Mouse (Mus musculus) midbrain, embryonic 11.5 days (tissue): ENCODE data around the gene Samd1. TPM values are rescaled to one million over a fixed set of nuclear protein-coding genes. Genes with fewer than 3 reads are reported as not detected.
A peak's percentile ranks its signal among the peaks of the same experiment; 100 is the strongest.

Experiments
- microRNA counts: library from miRNA; unstranded; fragments of <30 nt; microRNA quantifications from one replicate; lab custom pipeline; 2015
- microRNA-seq: library from miRNA; unstranded; fragments of <30 nt; microRNA quantifications from one replicate; pipeline ENCODE4, GENCODE M21; 2017
- polyA plus RNA-seq: library from polyadenylated mRNA; unstranded; fragments of >200 nt; fragmentation: Nextera tagmentation; extraction: Ambion mirVana; gene quantifications from 2 replicates; pipeline ENCODE4 v1.2.1, GENCODE M21; 2014

Gene Samd1
- polyA plus RNA-seq, 1 experiment from 2014 or later, result 12.8 TPM

MicroRNAs within 50 kb of the gene (microRNA counts, 519-probe panel; counts per million panel counts)
- not detected for microRNA mmu-miR-1199 (lab: Ali Mortazavi, UCI)

Small RNA genes within 50 kb of the gene (microRNA-seq; reads per million reads assigned to microRNA genes)
- gene Mir1199, result 1.7 reads per million
- 2.5 reads per million, percentile 9 among the genes with 10 or more reads in this experiment for gene Mir8111

Other genes starting within 250 kb of the Samd1 start
- 13.7 and 16.4 TPM in 2 replicates for gene Adgrl1, start 97.6 kb upstream of the Samd1 start, polyA plus RNA-seq
- gene Gm10644, start 42.5 kb upstream of the Samd1 start, polyA plus RNA-seq, result 0.61 and 0.81 TPM in 2 replicates
- gene Asf1b, start 42.2 kb upstream of the Samd1 start, polyA plus RNA-seq, result 92.5 and 96.5 TPM in 2 replicates
- gene Prkaca, start 24.7 kb upstream of the Samd1 start, polyA plus RNA-seq, result 139 and 156 TPM in 2 replicates
- gene 1700067K01Rik, start 3.8 kb downstream of the Samd1 start, polyA plus RNA-seq, result 0.33 and 0.56 TPM in 2 replicates
- not detected in 2 replicates for gene 2210011C24Rik, start 14.5 kb downstream of the Samd1 start, polyA plus RNA-seq
- 2.0 and 2.2 TPM in 2 replicates for gene Palm3, start 23.8 kb downstream of the Samd1 start, polyA plus RNA-seq
- gene Il27ra, start 44.9 kb downstream of the Samd1 start, polyA plus RNA-seq, result 0.23 TPM in 2 replicates
- gene Rln3, start 47.3 kb downstream of the Samd1 start, polyA plus RNA-seq, result not detected in 2 replicates
- 2.2 and 2.4 TPM in 2 replicates for gene Gm10643, start 67.5 kb downstream of the Samd1 start, polyA plus RNA-seq
- 6.0 and 7.8 TPM in 2 replicates for gene Rfx1, start 69.2 kb downstream of the Samd1 start, polyA plus RNA-seq
- 12.2 and 14.3 TPM in 2 replicates for gene Dcaf15, start 107.1 kb downstream of the Samd1 start, polyA plus RNA-seq
- 0.25 and 0.32 TPM in 2 replicates for gene Podnl1, start 128.3 kb downstream of the Samd1 start, polyA plus RNA-seq
- gene Cc2d1a, start 150.3 kb downstream of the Samd1 start, polyA plus RNA-seq, result 7.6 and 8.9 TPM in 2 replicates
- gene 4930432K21Rik, start 150.4 kb downstream of the Samd1 start, polyA plus RNA-seq, result 0.83 and 0.86 TPM in 2 replicates
- gene Nanos3, start 187.5 kb downstream of the Samd1 start, polyA plus RNA-seq, result 4.7 and 4.9 TPM in 2 replicates
- gene Zswim4, start 239.4 kb downstream of the Samd1 start, polyA plus RNA-seq, result 19.4 and 24.7 TPM in 2 replicates